Mouse (Mus musculus): ENCODE data around the gene 1810049J17Rik. TPM values are rescaled to one million over a fixed set of nuclear protein-coding genes. Genes with fewer than 3 reads are reported as not detected.
"Not testable (repeated sequence)": the region's sequence is repeated elsewhere in the genome, so short reads cannot be mapped to it uniquely, and the experiment has no call there.

The 1810049J17Rik gene
- not detected in 2 replicates for polyA plus RNA-seq (2014; fragmentation: Nextera tagmentation; extraction: Ambion mirVana)

- under 1% methylated on average over 57 of the region's 70 CpGs for WGBS (ENCODE audit: insufficient replicate concordance)
- no peaks in the 10 kb centered on the region for H3K36me3 ChIP-seq (ENCODE audit: control insufficient read depth, insufficient read depth, low read length)
- peak; percentile 26; the same call in 1 of the 2 replicates for ATAC-seq (replicated peaks; ENCODE audit: insufficient number of reproducible peaks, low FRiP score, low TSS enrichment)
- 0 out of 2 replicates have a peak, but pooled peaks cover 2% of the 10 kb centered on the region for H3K27me3 ChIP-seq (ENCODE audit: control insufficient read depth, insufficient read depth, low read length)
- H3K9ac ChIP-seq (ENCODE audit: low read depth, low read length), result peak within 1 kb of the TSS; percentile 99
- H3K4me3 ChIP-seq (ENCODE audit: low read depth, low read length), result peak within 1 kb of the TSS; percentile 100
- H3K4me1 ChIP-seq (ENCODE audit: control insufficient read depth, insufficient read depth, low read length), result peaks cover 6% of the 10 kb centered on the region
- H3K9me3 ChIP-seq (replicated peaks; ENCODE audit: control insufficient read depth, low read length), result no peaks in the 10 kb centered on the region
- peak within 1 kb of the TSS; percentile 96 for H3K27ac ChIP-seq (ENCODE audit: low read depth, low read length)
- peak within 1 kb of the TSS; percentile 86 for H3K4me2 ChIP-seq
Observed at GRCm38 (mm10) chr15:12321788-12322621, at the start of gene 1810049J17Rik. Gene 1810049J17Rik (minus strand): TSS chr15:12321899.

DNA sequence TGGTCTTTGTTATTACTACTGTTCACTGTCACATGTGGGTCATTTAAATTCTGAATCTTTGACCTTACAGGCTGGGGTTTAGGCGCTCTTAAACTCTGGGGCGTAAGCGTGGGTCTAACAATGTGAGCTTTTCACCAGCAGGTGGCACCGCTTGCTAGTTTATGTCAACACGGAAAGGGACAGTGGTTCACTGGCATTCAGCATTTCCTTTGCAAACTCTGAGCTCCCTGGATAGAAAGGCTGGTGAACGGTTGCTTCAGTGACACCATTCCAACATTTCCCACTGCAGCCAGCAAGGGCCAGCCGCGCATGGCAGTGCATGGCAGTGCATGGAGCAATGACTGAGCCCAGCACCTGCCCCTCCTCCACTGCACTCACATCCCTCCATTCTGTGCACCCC lies 49.5 kb upstream of the 1810049J17Rik start:
- no peaks in the 10 kb centered on the region for H3K9me3 ChIP-seq (replicated peaks; ENCODE audit: control insufficient read depth, low read length)
- 6% methylated on average over 8 of the region's 8 CpGs for WGBS (ENCODE audit: insufficient replicate concordance)
- no peak overlapping the region for H3K27ac ChIP-seq (ENCODE audit: low read depth, low read length)
- peaks cover 24% of the 10 kb centered on the region for H3K4me1 ChIP-seq (ENCODE audit: control insufficient read depth, insufficient read depth, low read length)
- no peak overlapping the region for H3K4me3 ChIP-seq (ENCODE audit: low read depth, low read length)
- H3K27me3 ChIP-seq (ENCODE audit: control insufficient read depth, insufficient read depth, low read length), result no peaks in the 10 kb centered on the region
- no peak overlapping the region for H3K4me2 ChIP-seq
- H3K9ac ChIP-seq (ENCODE audit: low read depth, low read length), result no peak overlapping the region
- ATAC-seq (replicated peaks; ENCODE audit: insufficient number of reproducible peaks, low FRiP score, low TSS enrichment), result no peak
- no peaks in the 10 kb centered on the region for H3K36me3 ChIP-seq (ENCODE audit: control insufficient read depth, insufficient read depth, low read length)

- Histone ChIP-seq H3K4me3 (ENCODE audit: low read depth, low read length) (no peak overlapping the region), H3K4me2 (no peak overlapping the region), H3K27ac (ENCODE audit: low read depth, low read length) (no peak overlapping the region), H3K9ac (ENCODE audit: low read depth, low read length) (no peak overlapping the region), H3K36me3 (ENCODE audit: control insufficient read depth, insufficient read depth, low read length) (no peaks in the 10 kb centered on the region), H3K27me3 (ENCODE audit: control insufficient read depth, insufficient read depth, low read length) (no peaks in the 10 kb centered on the region), H3K4me1 (ENCODE audit: control insufficient read depth, insufficient read depth, low read length) (peaks cover 21% of the 10 kb centered on the region), H3K9me3 (replicated peaks; ENCODE audit: control insufficient read depth, low read length) (no peaks in the 10 kb centered on the region)
- ATAC-seq (replicated peaks; ENCODE audit: insufficient number of reproducible peaks, low FRiP score, low TSS enrichment), result no peak
- WGBS (ENCODE audit: insufficient replicate concordance), result 90% methylated on average over 3 of the region's 3 CpGs
Observed at GRCm38 (mm10) chr15:12370096-12370495, 48.4 kb upstream of the 1810049J17Rik start.

- Histone ChIP-seq H3K9me3 (replicated peaks; ENCODE audit: control insufficient read depth, low read length) (no peaks in the 10 kb centered on the region), H3K27me3 (ENCODE audit: control insufficient read depth, insufficient read depth, low read length) (no peaks in the 10 kb centered on the region), H3K4me3 (ENCODE audit: low read depth, low read length) (no peak overlapping the region), H3K9ac (ENCODE audit: low read depth, low read length) (no peak overlapping the region), H3K4me2 (no peak overlapping the region), H3K4me1 (ENCODE audit: control insufficient read depth, insufficient read depth, low read length) (peaks cover 21% of the 10 kb centered on the region), H3K27ac (ENCODE audit: low read depth, low read length) (no peak overlapping the region), H3K36me3 (ENCODE audit: control insufficient read depth, insufficient read depth, low read length) (no peaks in the 10 kb centered on the region)
- no peak for ATAC-seq (replicated peaks; ENCODE audit: insufficient number of reproducible peaks, low FRiP score, low TSS enrichment)
- WGBS (ENCODE audit: insufficient replicate concordance), result 72% methylated on average over 4 of the region's 4 CpGs
Observed at GRCm38 (mm10) chr15:12368850-12369249, 47.2 kb upstream of the 1810049J17Rik start.

GRCm38 (mm10) chr15:12368357-12368756 lies 46.7 kb upstream of the 1810049J17Rik start:
- Histone ChIP-seq H3K27me3 (ENCODE audit: control insufficient read depth, insufficient read depth, low read length) (no peaks in the 10 kb centered on the region), H3K4me1 (ENCODE audit: control insufficient read depth, insufficient read depth, low read length) (peaks cover 21% of the 10 kb centered on the region), H3K9ac (ENCODE audit: low read depth, low read length) (no peak overlapping the region), H3K36me3 (ENCODE audit: control insufficient read depth, insufficient read depth, low read length) (no peaks in the 10 kb centered on the region), H3K4me2 (no peak overlapping the region; the same call in 1 of the 2 replicates), H3K27ac (ENCODE audit: low read depth, low read length) (peak overlapping the region; percentile 74), H3K4me3 (ENCODE audit: low read depth, low read length) (no peak overlapping the region), H3K9me3 (replicated peaks; ENCODE audit: control insufficient read depth, low read length) (no peaks in the 10 kb centered on the region)
- WGBS (ENCODE audit: insufficient replicate concordance), result 84% methylated on average over 11 of the region's 11 CpGs
- ATAC-seq (replicated peaks; ENCODE audit: insufficient number of reproducible peaks, low FRiP score, low TSS enrichment), result no peak

GRCm38 (mm10) chr15:12367306-12368080 lies 45.8 kb upstream of the 1810049J17Rik start:
- Histone ChIP-seq H3K4me3 (ENCODE audit: low read depth, low read length) (no peak overlapping the region), H3K4me1 (ENCODE audit: control insufficient read depth, insufficient read depth, low read length) (peaks cover 21% of the 10 kb centered on the region), H3K27ac (ENCODE audit: low read depth, low read length) (peak overlapping the region; percentile 74), H3K9me3 (replicated peaks; ENCODE audit: control insufficient read depth, low read length) (no peaks in the 10 kb centered on the region), H3K4me2 (peak overlapping the region; percentile 23), H3K9ac (ENCODE audit: low read depth, low read length) (no peak overlapping the region), H3K36me3 (ENCODE audit: control insufficient read depth, insufficient read depth, low read length) (no peaks in the 10 kb centered on the region), H3K27me3 (ENCODE audit: control insufficient read depth, insufficient read depth, low read length) (no peaks in the 10 kb centered on the region)
- ATAC-seq (replicated peaks; ENCODE audit: insufficient number of reproducible peaks, low FRiP score, low TSS enrichment), result peak; percentile 87
- 14% methylated on average over 13 of the region's 13 CpGs for WGBS (ENCODE audit: insufficient replicate concordance)

DNA sequence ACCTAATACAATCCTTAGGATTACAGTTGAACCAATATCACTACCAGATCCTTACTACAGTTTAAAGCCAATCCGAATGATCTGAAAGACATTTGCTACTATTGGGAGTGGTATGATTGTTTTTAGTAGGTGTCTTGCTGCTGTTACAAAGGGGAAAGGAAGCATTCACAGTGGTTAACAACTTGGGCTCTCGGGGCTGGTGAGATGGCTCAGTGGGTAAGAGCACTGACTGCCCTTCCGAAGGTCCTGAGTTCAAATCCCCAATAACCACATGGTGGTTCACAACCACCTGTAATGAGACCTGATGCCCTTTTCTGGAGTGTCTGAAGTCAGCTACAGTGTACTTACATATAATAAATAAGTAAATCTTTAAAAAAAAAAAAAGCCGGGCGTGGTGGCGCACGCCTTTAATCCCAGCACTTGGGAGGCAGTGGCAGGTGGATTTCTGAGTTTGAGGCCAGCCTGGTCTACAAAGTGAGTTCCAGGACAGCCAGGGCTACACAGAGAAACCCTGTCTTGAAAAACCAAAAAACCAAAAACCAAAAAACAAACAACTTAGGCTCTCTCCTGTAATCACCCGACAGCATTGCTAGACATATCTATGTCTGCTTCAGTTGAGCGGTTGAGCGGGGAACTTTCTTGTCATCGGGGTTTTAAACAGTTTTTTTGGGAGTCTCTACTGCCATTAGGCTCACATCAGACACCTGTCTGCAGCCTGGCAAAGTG lies 45.0 kb upstream of the 1810049J17Rik start:
- not testable (repeated sequence) for H3K36me3 ChIP-seq (ENCODE audit: control insufficient read depth, insufficient read depth, low read length); H3K27me3 ChIP-seq (ENCODE audit: control insufficient read depth, insufficient read depth, low read length); ATAC-seq (replicated peaks; ENCODE audit: insufficient number of reproducible peaks, low FRiP score, low TSS enrichment); H3K9me3 ChIP-seq (replicated peaks; ENCODE audit: control insufficient read depth, low read length); H3K4me3 ChIP-seq (ENCODE audit: low read depth, low read length); H3K9ac ChIP-seq (ENCODE audit: low read depth, low read length)
- WGBS (ENCODE audit: insufficient replicate concordance), result 84% methylated on average over 11 of the region's 11 CpGs
- Histone ChIP-seq H3K4me2 (peak overlapping the region; percentile 23; the same call in 1 of the 2 replicates), H3K4me1 (ENCODE audit: control insufficient read depth, insufficient read depth, low read length) (peaks cover 21% of the 10 kb centered on the region), H3K27ac (ENCODE audit: low read depth, low read length) (peak overlapping the region; percentile 64)

DNA sequence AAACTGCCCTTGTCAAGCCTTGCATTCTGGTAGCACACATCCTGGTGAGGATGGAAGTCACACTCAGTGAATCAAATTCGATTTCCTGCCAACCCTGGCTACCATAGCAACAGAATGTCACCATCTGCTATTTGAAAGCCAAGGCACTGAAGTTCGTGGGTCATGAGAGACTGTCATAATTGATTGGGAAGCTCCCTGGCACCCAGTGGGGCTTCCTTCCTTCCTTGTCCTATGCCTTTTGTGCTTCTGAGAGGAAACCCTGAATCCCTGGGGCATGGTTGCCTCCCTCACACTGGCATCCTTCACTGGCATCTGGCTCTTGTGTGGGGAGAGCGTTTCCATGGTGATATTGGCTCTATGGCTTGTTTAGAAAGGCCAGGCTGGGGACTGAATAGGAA lies 44.4 kb upstream of the 1810049J17Rik start:
- no peaks in the 10 kb centered on the region for H3K27me3 ChIP-seq (ENCODE audit: control insufficient read depth, insufficient read depth, low read length)
- WGBS (ENCODE audit: insufficient replicate concordance), result 52% methylated on average over 3 of the region's 3 CpGs
- H3K9ac ChIP-seq (ENCODE audit: low read depth, low read length), result no peak overlapping the region
- H3K4me2 ChIP-seq, result no peak overlapping the region
- H3K4me1 ChIP-seq (ENCODE audit: control insufficient read depth, insufficient read depth, low read length), result peaks cover 21% of the 10 kb centered on the region
- no peak overlapping the region for H3K27ac ChIP-seq (ENCODE audit: low read depth, low read length)
- no peak for ATAC-seq (replicated peaks; ENCODE audit: insufficient number of reproducible peaks, low FRiP score, low TSS enrichment)
- H3K36me3 ChIP-seq (ENCODE audit: control insufficient read depth, insufficient read depth, low read length), result no peaks in the 10 kb centered on the region
- H3K9me3 ChIP-seq (replicated peaks; ENCODE audit: control insufficient read depth, low read length), result no peaks in the 10 kb centered on the region
- no peak overlapping the region for H3K4me3 ChIP-seq (ENCODE audit: low read depth, low read length)
